Mouse (Mus musculus) embryonic fibroblast, embryonic 13.5 days (primary cell): ENCODE measurements at regions not wholly inside any gene's neighbourhood (a gene's known extent, or its start where the extent isn't known, plus 50 kb on each side); places are given as distances from the start of the nearest gene placed in this dataset.

Experiments
- H3K27ac ChIP-seq: 2 replicates; pipeline ENCODE4 v1.5.1; 2012; ENCODE audit warnings: low read length, control low read depth, inconsistent platforms; ENCODE audit not compliant: insufficient read depth
- H3K4me1 ChIP-seq: 2 replicates; pipeline ENCODE4 v1.6.1; 2011; ENCODE audit warnings: low read length; ENCODE audit not compliant: control insufficient read depth, insufficient read depth
- H3K4me3 ChIP-seq: 2 replicates; pipeline ENCODE4 v1.5.1; 2011; ENCODE audit warnings: mild to moderate bottlenecking, control low read depth, low read length; ENCODE audit not compliant: insufficient read depth
- CTCF ChIP-seq: IDR thresholded peaks from 2 replicates; pipeline ENCODE4 v1.5.1; 2011; ENCODE audit warnings: mild to moderate bottlenecking, control low read depth, low read length, moderate library complexity, borderline replicate concordance; ENCODE audit not compliant: insufficient read depth
- POLR2A ChIP-seq: IDR thresholded peaks from 2 replicates; pipeline ENCODE4 v1.6.1; 2011; ENCODE audit warnings: low read depth, mild to moderate bottlenecking, control low read depth, low read length, moderate library complexity

- Histone ChIP-seq H3K4me1 (no peaks in the 10 kb centered on the region), H3K4me3 (no peak overlapping the region), H3K27ac (no peak overlapping the region)
- TF ChIP-seq POLR2A (no peak), CTCF (no peak)
Measured at GRCm38 (mm10) chr11:114254344-114254743, 187.5 kb upstream of the Sdk2 start.

- 0 out of 2 replicates have a peak, but pooled peaks have one; percentile 8 for TF ChIP-seq CTCF
- no peak for TF ChIP-seq POLR2A
- no peak overlapping the region for H3K27ac ChIP-seq
- H3K4me1 ChIP-seq, result no peaks in the 10 kb centered on the region
- H3K4me3 ChIP-seq, result no peak overlapping the region
Measured at GRCm38 (mm10) chr11:114251614-114252013, 184.8 kb upstream of the Sdk2 start.

GRCm38 (mm10) chr11:114249215-114249614 is 182.4 kb upstream of the Sdk2 start:
- TF ChIP-seq POLR2A (no peak), CTCF (no peak)
- Histone ChIP-seq H3K27ac (no peak overlapping the region), H3K4me3 (no peak overlapping the region), H3K4me1 (no peaks in the 10 kb centered on the region)

GRCm38 (mm10) chr11:114248261-114248898 is 181.5 kb upstream of the Sdk2 start:
- no peak overlapping the region for H3K27ac ChIP-seq
- H3K4me1 ChIP-seq, result no peaks in the 10 kb centered on the region
- H3K4me3 ChIP-seq, result no peak overlapping the region
- TF ChIP-seq CTCF (no peak), POLR2A (no peak)

GRCm38 (mm10) chr11:114239311-114239803 is 172.5 kb upstream of the Sdk2 start:
- no peak overlapping the region for H3K27ac ChIP-seq
- TF ChIP-seq CTCF (no peak), POLR2A (no peak)
- no peak overlapping the region for H3K4me3 ChIP-seq
- H3K4me1 ChIP-seq, result no peaks in the 10 kb centered on the region

- Histone ChIP-seq H3K27ac (no peak overlapping the region), H3K4me1 (no peaks in the 10 kb centered on the region), H3K4me3 (no peak overlapping the region)
- TF ChIP-seq CTCF (no peak), POLR2A (no peak)
Measured at GRCm38 (mm10) chr11:114238801-114239200, 172.0 kb upstream of the Sdk2 start.

GRCm38 (mm10) chr11:114238316-114238715 is 171.5 kb upstream of the Sdk2 start:
- TF ChIP-seq CTCF, result no peak
- no peak for TF ChIP-seq POLR2A
- H3K4me3 ChIP-seq, result no peak overlapping the region
- H3K27ac ChIP-seq, result no peak overlapping the region
- no peaks in the 10 kb centered on the region for H3K4me1 ChIP-seq

GRCm38 (mm10) chr11:114234542-114234910 is 167.7 kb upstream of the Sdk2 start:
- H3K4me1 ChIP-seq, result no peaks in the 10 kb centered on the region
- TF ChIP-seq CTCF, result no peak
- no peak for TF ChIP-seq POLR2A
- no peak overlapping the region for H3K27ac ChIP-seq
- no peak overlapping the region for H3K4me3 ChIP-seq

GRCm38 (mm10) chr11:114233636-114234541 is 167.0 kb upstream of the Sdk2 start:
- no peaks in the 10 kb centered on the region for H3K4me1 ChIP-seq
- no peak overlapping the region for H3K4me3 ChIP-seq
- H3K27ac ChIP-seq, result no peak overlapping the region
- TF ChIP-seq CTCF (no peak), POLR2A (no peak)

- H3K27ac ChIP-seq, result no peak overlapping the region
- TF ChIP-seq CTCF (no peak), POLR2A (no peak)
- H3K4me3 ChIP-seq, result no peak overlapping the region
- no peaks in the 10 kb centered on the region for H3K4me1 ChIP-seq
Measured at GRCm38 (mm10) chr11:114231841-114232240, 165.0 kb upstream of the Sdk2 start.
